Mouse (Mus musculus) MN1 (cell line): ENCODE results near the gene Aarsd1.
"Not testable (repeated sequence)": the region's sequence is repeated elsewhere in the genome, so short reads cannot be mapped to it uniquely, and the experiment has no call there.

ENCODE experiments used
- DNase-seq: peaks from one replicate; pipeline ENCODE4 v3.0.0-alpha.2; 2016; ENCODE audit warnings: low spot score

Gene Aarsd1

DNA sequence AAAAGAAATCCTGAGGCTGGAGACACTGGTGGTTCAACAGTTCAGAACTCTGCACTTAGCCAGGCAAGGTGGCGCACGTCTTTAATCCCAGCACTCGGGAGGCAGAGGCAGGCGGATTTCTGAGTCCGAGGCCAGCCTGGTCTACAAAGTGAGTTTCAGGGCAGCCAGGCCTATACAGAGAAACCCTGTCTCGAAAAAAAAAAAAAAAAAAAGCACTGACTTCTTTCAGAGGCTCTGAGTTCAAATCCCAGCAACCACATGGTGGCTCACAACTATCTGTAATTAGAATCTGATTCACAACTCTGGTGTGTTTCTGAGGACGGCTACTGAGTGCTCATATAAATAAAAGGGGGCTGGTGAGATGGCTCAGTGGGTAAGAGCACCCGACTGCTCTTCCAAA lies 29.4 kb upstream of the Aarsd1 start:
- DNase-seq = not testable (repeated sequence)

DNA sequence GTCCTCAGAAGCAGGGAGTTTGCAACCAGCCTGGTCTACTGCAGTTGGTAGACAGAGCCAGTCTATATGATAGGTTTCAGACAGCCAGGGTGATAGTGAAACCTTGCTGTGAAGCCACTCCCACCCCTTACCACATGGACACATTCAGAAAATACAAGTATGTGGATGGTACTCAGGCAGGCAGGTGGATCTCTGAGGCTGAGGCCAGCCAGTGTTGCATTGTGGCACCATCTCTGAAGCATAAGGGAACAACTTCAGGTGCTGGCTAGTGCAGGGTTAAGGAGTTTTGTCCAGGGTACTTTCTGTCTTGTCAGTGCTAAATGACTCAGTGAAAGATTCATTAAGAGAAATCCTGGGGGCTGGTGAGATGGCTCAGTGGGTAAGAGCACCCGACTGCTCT lies 28.9 kb upstream of the Aarsd1 start:
- no peak for DNase-seq

- DNase-seq = no peak
Observed at GRCm38 (mm10) chr11:101442760-101443159, 25.3 kb upstream of the Aarsd1 start.

DNA sequence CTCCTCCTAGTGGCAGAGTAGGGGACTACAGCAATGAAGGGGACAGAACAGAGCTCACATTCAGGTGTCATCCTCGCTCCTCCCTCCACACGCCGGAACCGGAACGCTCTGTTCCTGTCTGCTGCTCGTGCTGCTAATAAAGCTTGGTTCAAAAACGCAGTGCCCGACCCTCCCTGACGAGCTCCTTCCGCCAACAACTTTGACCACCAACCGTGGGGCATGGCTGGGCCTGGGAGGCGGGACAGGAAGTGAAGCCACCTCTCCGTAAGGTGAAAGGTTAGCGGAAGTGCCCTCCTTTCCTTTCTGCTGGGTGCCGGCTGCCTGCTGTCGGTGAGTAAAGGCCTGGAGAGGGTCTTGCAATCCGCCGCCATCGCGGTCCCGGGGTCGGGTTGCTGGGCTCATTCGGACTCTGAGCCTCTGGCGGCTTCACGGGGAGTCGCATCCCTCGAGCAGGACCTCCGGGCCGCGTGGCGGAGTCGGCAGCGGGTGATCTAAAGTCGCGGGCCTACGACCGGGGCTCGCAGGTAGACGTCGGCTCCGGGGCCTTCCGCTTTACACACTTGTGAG lies 24.8 kb upstream of the Aarsd1 start, which contains the start of gene Rpl27:
Gene Rpl27 (plus strand): TSS at position 172 of the 567 bp plus-strand sequence.
- DNase-seq = peak; percentile 98

GRCm38 (mm10) chr11:101441450-101442126 lies 24.2 kb upstream of the Aarsd1 start:
- not testable (repeated sequence) for DNase-seq

DNA sequence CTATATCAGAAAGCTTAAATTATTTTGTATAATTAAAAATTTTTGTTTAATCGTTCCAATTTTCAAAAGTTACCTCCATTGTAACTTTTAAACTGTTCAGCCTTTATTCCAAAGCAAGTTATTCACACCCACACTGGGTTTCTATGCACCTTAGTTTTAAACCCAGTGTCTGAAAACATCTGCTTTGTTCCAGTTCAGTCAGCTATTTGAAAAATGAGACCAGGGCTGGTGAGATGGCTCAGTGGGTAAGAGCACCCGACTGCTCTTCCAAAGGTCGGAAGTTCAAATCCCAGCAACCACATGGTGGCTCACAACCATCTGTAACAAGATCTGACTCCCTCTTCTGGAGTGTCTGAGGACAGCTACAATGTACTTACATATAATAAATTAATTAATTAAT lies 20.6 kb upstream of the Aarsd1 start:
- DNase-seq = not testable (repeated sequence)

DNA sequence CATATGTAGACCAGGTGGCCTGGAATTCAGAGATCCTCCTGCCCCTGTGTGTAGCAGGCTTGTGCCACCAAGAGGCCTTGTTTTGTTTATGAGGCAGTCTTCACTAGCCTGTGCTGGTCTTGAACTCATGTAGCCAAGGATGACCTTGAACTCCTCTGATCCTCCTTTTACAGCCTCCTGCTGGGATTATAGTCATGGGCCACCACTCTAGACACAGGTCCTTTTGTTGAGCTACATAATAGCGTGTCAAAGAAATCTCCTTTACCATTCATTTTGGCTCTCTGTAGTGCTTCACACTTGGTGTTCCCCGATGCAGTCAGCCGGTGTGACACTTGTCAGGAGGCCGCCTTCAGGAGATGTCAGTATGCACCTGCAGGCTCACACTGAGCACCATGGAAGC lies 19.5 kb upstream of the Aarsd1 start:
- no peak for DNase-seq

DNA sequence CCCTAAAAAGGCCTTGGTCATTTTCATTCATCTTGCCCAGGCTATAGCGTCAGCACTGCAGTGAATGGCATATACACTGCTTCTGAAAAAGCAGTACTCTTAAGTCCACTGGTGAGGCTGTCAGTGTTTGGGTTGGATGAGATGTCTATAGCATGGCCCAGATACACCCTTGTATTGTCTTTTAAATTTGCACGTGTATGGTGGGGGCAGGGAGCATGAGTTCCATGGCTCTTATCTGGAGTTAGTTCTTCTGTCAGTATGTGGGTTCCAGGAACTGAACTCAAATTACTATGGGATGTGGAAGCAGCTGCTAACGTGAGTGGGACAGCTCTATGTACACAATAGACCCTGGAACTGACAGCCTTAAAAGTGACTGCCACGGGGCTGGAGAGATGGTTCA lies 18.4 kb upstream of the Aarsd1 start:
- no peak for DNase-seq

GRCm38 (mm10) chr11:101433396-101433795 lies 16.0 kb upstream of the Aarsd1 start:
- peak; percentile 77 for DNase-seq

- no peak for DNase-seq
Observed at GRCm38 (mm10) chr11:101431327-101431726, 13.9 kb upstream of the Aarsd1 start.

DNA sequence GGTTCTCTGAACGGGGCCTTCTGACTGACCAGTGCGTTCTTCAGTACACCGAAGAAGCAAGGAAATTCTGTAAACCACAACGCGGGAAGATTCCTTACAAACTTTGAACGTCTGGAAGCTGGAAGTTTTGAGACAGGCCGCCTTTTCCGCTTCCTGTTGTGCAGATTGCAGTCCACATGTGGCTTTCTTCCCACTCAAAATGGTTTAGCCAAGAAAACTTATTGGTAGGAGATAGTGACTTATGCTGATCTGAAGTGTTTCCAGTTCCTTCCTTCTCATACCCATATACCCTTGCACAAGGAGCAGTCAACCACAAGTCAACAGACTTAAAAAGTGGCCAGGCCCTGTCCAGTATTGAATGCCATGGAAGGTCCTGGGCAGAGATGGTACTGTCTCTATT lies 8.8 kb upstream of the Aarsd1 start:
- DNase-seq = no peak

- peak; percentile 96 for DNase-seq
Observed at GRCm38 (mm10) chr11:101424925-101425813, 7.8 kb upstream of the Aarsd1 start, which contains the start of the genes Rundc1 and Ptges3l. Rundc1 (plus strand) TSS chr11:101425085. Ptges3l (minus strand) TSS chr11:101425333.

GRCm38 (mm10) chr11:101424105-101424851 lies 6.9 kb upstream of the Aarsd1 start, which contains the start of gene Gm27029:
Gm27029 (minus strand) TSS chr11:101424796.
- DNase-seq = peak; percentile 52

- DNase-seq = no peak
Observed at GRCm38 (mm10) chr11:101420148-101420547, 2.7 kb upstream of the Aarsd1 start.

DNA sequence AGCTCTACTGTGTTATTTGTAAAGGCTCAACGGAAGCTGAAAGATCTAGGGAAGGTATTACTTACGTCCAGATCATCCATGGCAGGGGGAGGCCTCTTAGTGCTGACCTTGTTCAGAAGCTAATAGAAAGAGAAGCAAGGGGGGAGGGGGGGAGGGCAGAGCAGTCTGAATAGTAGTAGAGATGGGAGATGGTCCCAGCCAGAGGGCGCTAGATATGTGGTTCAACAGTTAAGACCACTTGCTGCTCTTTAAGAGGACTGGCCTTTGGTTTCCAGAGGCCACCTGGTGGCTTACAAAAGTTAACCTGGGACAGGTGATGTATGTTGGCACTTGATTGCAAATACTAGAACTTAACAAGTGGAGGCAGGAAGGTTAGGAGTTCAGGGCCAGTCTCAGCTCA lies 2.2 kb upstream of the Aarsd1 start:
- DNase-seq = no peak

DNA sequence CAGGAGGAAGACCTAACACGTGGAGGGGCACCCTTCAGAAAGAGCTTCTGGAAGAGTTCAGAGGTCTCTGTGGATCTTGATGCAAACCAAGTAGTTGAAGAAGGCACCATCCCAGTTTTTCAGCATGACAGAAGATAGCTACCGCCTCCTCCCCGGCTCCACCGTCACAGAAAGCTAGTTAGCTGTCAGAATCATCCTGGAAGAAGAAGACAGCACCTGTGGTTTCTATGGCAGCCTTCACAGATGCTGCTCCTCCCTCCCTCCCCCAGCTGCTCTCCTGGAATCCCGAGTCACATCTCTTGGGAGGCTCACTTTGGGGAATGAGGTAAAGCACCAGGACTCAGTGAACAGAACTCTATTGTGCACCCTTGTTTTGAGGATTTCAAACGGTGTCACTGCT lies 1.6 kb upstream of the Aarsd1 start:
- DNase-seq = no peak

DNA sequence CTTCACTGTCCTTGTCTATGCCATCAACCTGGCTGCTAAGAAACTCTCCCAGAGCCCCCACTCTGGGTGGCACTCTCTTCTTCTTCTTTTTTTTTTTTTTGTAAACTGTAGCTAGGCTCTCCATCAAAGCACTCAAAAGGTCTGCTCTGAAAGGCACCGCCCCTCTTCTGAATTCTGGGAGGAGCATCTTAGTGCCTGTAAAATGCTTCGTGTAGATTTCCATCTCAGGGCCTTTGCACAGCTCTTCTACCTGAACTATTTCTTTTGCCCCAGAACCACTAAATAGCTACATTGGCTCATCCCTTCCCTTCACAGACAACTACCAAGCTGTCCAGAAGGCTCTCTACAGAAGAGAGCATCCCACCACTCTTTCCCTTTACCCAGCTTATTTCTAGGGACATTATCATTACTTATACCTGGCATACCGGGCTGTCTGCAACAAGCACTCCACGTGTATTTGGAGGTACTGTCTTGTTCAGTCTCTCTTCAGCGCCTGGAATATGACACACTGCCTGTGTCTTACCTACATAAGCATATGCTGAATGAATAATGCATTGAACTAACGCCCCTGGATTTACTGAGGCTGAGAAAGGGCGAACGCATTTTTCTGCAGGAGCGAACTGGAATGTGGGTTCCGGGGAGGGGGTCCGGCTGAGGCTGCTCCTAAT lies 848 bp downstream of the Aarsd1 start:
- no peak for DNase-seq

DNA sequence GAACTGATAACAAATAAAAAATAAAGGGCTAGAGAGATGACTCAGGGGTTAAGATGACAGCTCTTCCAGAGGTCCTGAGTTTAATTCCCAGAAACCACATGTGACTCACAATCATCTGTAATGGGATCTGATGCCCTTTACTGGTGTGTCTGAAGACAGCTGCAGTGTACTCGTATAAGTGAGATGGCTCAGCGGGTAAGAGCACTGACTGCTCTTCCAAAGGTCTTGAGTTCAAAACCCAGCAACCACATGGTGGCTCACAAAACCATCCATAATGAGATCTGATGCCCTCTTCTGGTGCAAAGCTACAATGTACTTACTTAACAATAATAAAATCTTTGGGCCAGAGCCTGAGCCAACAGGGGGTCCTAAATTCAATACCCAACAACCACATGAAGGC lies 2.1 kb downstream of the Aarsd1 start:
- peak; percentile 27 for DNase-seq

- DNase-seq = peak; percentile 79
Observed at GRCm38 (mm10) chr11:101395110-101395509, 22.3 kb downstream of the Aarsd1 start.

DNA sequence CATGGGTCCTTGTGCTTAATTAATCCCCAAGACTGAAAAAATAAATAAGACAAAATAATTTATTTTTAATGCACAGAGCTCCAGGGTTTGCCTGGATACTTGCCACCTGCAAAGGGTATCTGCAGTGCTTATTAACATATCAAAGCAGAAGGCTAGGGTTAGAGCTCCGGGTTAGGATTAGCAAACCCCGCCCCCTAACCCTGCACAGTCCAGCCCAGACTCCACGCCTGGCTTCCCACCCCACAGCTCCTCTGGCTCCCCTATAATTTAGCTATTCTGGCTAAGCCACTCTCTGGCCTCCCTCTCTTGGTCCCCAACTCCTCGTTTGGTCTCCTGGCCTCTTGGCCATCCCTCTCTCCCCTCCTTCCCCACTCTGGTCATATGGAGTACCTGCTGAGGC lies 35.6 kb downstream of the Aarsd1 start:
- DNase-seq = no peak

DNA sequence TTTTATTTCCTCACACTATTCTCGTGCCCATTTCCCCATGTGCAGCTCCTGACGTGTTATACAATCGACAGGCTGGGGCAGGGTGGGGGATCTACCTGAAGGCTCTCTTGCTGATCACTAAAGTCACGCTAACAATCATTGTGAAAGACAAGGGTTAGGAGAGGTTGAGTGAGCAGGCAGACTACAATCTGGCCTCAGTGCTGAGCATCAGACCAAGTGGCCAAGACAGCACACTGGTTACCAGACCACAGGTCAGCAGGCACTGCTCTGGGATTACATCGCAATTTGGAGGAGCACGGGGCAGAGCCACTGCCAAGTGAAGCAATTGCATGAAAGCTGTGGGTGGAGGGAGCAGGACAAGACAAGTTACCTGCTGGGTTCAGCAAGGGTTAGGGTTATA lies 38.5 kb downstream of the Aarsd1 start:
- peak; percentile 22 for DNase-seq
